Mouse (Mus musculus) erythroblast, adult 5-6 weeks (primary cell): ENCODE results near the gene Col4a2. TPM values are rescaled to one million over a fixed set of nuclear protein-coding genes. Genes with fewer than 3 reads are reported as not detected.
"Not testable (repeated sequence)": the region's sequence is repeated elsewhere in the genome, so short reads cannot be mapped to it uniquely, and the experiment has no call there.

Experiments
- ATAC-seq: replicated peaks from 2 replicates; pipeline ENCODE4 v1.8.0; 2016; ENCODE audit warnings: moderate number of reproducible peaks, mild to moderate bottlenecking, moderate TSS enrichment, inconsistent platforms; ENCODE audit not compliant: poor library complexity, low FRiP score, severe bottlenecking
- total RNA-seq, 2 experiments: library from RNA; stranded (forward) in 1 of 2; stranded (reverse) in 1 of 2; fragments of 150-400 nt in 1 of 2; fragments of 200-764, 138-1000 nt in 1 of 2; gene quantifications; 2 replicates each; pipeline versions ENCODE4 v1.2.3 to v1.2.4; 2015 to 2017; ENCODE audit warnings: low replicate concordance in 2 of 2

Gene Col4a2
- total RNA-seq, 2 experiments from 2014 or later = not detected

GRCm38 (mm10) chr8:11447910-11448570 is 135.4 kb downstream of the Col4a2 start:
- ATAC-seq = no peak

- no peak for ATAC-seq
Observed at GRCm38 (mm10) chr8:11450184-11451113, 137.8 kb downstream of the Col4a2 start.

- no peak for ATAC-seq
Observed at GRCm38 (mm10) chr8:11452152-11452551, 139.5 kb downstream of the Col4a2 start.

DNA sequence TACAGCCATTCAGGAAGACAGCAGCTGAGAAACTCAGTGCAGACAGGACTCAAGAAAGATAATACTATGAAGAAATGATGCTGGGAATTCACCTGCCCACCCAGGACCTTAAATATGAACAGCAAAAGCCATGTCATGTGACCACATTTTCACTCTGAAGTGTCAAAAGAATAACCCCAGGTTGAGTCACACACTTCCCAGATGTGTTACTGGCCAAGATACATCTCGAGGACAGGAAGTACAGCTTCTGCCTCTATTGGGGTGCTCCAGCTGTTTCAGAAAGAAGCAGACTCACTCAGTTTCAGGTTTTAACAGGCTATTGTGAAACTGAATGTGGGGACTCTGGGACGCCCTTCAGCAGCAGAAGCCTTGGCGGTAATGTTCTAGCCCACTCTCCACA is 140.0 kb downstream of the Col4a2 start:
- ATAC-seq = no peak

DNA sequence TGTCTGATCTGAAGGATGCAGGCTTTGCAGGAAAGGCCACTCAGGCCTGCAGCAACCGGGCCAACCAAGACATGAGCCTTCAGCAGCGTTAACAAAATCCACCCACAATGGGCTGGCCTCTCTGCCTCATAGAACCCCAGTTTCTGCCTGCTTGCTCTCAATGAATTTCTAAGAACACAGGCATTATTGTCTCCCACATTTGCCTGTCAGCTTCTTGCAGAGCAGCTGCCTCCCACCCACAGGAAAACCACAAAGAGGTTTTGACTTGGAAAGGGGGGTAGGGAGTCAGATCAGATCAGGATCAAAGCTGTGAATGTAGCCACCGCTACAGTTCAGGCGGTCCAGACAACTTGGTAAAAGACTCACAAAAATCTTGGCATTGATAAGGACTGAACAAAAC is 140.4 kb downstream of the Col4a2 start:
- no peak for ATAC-seq

DNA sequence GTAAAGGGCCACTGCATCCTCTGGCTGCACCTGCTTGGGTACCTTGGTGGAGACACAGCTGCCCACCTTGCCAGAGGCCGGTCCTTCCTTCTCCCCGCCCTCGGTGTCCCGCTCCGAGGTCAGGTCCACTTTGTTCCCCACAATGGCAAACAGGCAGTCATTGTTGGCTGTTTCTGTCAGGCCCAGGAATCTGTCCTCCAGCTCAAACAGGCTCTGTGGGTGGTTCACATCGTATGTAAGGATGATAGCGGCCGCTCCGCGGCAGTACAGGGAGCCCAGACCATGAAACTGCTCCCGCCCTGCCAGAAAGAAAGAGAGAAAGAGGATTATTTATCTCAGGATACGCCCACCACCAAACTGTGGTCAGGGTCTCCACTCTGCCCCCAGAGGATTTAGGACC is 141.6 kb downstream of the Col4a2 start:
- ATAC-seq = no peak

GRCm38 (mm10) chr8:11457278-11457677 is 144.7 kb downstream of the Col4a2 start:
- no peak for ATAC-seq

GRCm38 (mm10) chr8:11457981-11458836 is 145.6 kb downstream of the Col4a2 start:
- ATAC-seq = no peak

- no peak for ATAC-seq
Observed at GRCm38 (mm10) chr8:11459016-11459415, 146.4 kb downstream of the Col4a2 start.

DNA sequence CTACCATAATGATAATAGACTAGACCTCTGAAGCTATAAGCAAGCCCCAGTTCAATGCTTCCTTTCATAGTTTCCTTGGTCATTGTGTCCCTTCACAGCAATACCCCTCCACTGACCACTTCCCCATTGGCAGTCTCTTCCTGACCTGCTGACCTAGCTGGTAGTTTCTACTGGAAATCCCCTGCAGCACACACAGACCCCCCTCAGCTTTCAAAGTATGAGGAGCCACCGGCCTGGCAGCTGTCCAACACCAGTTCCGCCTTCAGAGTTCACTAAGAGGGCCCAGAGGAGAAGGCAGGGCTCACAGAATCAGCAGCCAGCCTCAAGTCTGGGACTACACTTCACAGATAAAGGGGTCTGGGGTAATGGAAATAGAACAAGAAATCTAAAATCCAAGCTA is 148.3 kb downstream of the Col4a2 start:
- no peak for ATAC-seq

- ATAC-seq = no peak
Observed at GRCm38 (mm10) chr8:11461847-11462246, 149.2 kb downstream of the Col4a2 start.

- ATAC-seq = no peak
Observed at GRCm38 (mm10) chr8:11462641-11463040, 150.0 kb downstream of the Col4a2 start.

- ATAC-seq = no peak
Observed at GRCm38 (mm10) chr8:11463541-11463888, 150.9 kb downstream of the Col4a2 start.

GRCm38 (mm10) chr8:11463889-11464706 is 151.5 kb downstream of the Col4a2 start:
- no peak for ATAC-seq

- ATAC-seq = no peak
Observed at GRCm38 (mm10) chr8:11464707-11464964, 152.0 kb downstream of the Col4a2 start.

GRCm38 (mm10) chr8:11465619-11466018 is 153.0 kb downstream of the Col4a2 start:
- ATAC-seq = no peak

GRCm38 (mm10) chr8:11466528-11466927 is 153.9 kb downstream of the Col4a2 start:
- ATAC-seq = not testable (repeated sequence)

- no peak for ATAC-seq
Observed at GRCm38 (mm10) chr8:11469095-11469494, 156.5 kb downstream of the Col4a2 start.

DNA sequence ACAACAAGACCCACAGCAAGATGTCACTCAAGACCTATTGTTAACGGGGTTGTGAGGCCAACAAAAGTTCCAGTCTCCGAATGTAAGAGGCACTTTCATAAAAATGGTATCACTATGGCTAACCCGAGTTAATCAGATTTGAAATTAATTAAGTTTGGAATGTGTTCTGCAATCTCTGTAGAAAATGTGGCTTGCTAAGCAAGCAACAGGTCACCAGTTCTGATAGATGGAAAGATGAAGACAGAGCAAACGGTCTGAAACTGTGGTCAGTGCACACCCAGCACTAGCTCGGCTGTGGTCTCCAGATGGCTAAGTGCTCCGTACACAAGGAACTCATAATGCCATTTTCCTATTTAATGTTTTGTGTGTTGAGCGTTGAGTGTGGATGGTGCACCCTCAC is 158.1 kb downstream of the Col4a2 start:
- ATAC-seq = no peak

DNA sequence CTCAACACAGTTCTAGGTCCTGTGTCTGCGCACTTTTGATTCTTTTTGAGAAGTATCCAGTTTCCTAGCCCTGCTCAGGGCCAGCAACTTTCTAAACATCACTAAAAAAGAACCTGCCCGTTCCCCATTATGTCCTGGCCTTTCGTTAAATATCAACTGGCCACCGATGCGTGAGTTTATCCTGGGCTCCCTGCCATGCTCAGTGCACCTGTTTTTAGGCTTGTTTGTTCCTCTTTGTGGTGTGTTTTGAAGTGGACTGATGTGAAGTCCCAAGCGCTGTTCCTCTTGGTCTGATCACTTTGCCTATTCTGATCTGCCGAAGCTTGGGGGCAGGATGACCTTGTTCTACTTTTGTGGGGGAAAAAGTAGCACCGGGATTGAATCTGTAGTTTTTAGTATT is 158.7 kb downstream of the Col4a2 start:
- no peak for ATAC-seq
